Mouse (Mus musculus) heart, postnatal 0 days (tissue): ENCODE measurements around the gene F2rl2. TPM values are rescaled to one million over a fixed set of nuclear protein-coding genes. Genes with fewer than 3 reads are reported as not detected.

Experiments used
- ATAC-seq: fragments of 200-750 bp; cut with Nextera tagmentation; 2 replicates; pipeline ENCODE4 v1.8.0; 2017; ENCODE audit warnings: low read depth, moderate number of reproducible peaks, moderate library complexity; ENCODE audit not compliant: insufficient read depth
- DNase-seq: peaks from one replicate; pipeline ENCODE4 v3.0.0-alpha.2; 2016; ENCODE audit warnings: low spot score
- H3K27ac ChIP-seq: fragments of 300-500 bp; sonication (generic); 2 replicates; pipeline ENCODE4 v1.5.1; 2014; ENCODE audit warnings: low read depth, mild to moderate bottlenecking
- H3K27me3 ChIP-seq: fragments of 300-500 bp; sonication (generic); 2 replicates; pipeline ENCODE4 v1.6.1; 2014; ENCODE audit warnings: low read length, mixed read lengths; ENCODE audit not compliant: control insufficient read depth, insufficient read depth
- H3K36me3 ChIP-seq: fragments of 300-500 bp; sonication (generic); replicated peaks from 2 replicates; pipeline ENCODE4 v1.6.1; 2014; ENCODE audit warnings: low read length, mixed read lengths; ENCODE audit not compliant: control insufficient read depth, insufficient read depth
- H3K4me1 ChIP-seq: fragments of 300-500 bp; sonication (generic); 2 replicates; pipeline ENCODE4 v1.6.1; 2014; ENCODE audit warnings: antibody characterized with exemption; ENCODE audit not compliant: control insufficient read depth, insufficient read depth
- H3K4me2 ChIP-seq: fragments of 300-500 bp; sonication (generic); 2 replicates; pipeline ENCODE4 v1.6.1; 2014; ENCODE audit warnings: low read depth, mild to moderate bottlenecking, low read length, moderate library complexity
- H3K4me3 ChIP-seq: fragments of 300-500 bp; sonication (generic); 2 replicates; pipeline ENCODE4 v1.5.1; 2014; ENCODE audit warnings: low read depth, low read length
- H3K9ac ChIP-seq: fragments of 300-500 bp; sonication (generic); replicated peaks from 2 replicates; pipeline ENCODE4 v1.6.1; 2014; ENCODE audit warnings: low read depth, low read length, mixed read lengths
- H3K9me3 ChIP-seq: fragments of 300-500 bp; sonication (generic); replicated peaks from 2 replicates; pipeline ENCODE4 v1.6.1; 2016; ENCODE audit warnings: low read length; ENCODE audit not compliant: control insufficient read depth
- CTCF ChIP-seq: IDR thresholded peaks from 2 replicates; pipeline ENCODE4 v1.5.1; 2016; ENCODE audit warnings: antibody characterized with exemption, control low read depth, low read depth
- EP300 ChIP-seq: IDR thresholded peaks from 2 replicates; pipeline ENCODE4 v1.6.1; 2016; ENCODE audit warnings: antibody characterized with exemption, low read depth
- WGBS: fragments of 180-500 bp; shearing (Covaris S2); extraction: QIAGEN DNeasy Blood & Tissue Kit; methylation state at CpG from one replicate; pipeline ENCODE4 v1.1.7; 2014; 5-methylcytosine and 5-hydroxymethylcytosine counted together
- polyA plus RNA-seq: library from polyadenylated mRNA; unstranded; fragments of >200 nt; fragmentation: Nextera tagmentation; extraction: Ambion mirVana; gene quantifications from 2 replicates; pipeline ENCODE4 v1.2.1, GENCODE M21; 2015
- total RNA-seq: library from RNA; depleted of rRNA; stranded (reverse); fragments of >200 nt; gene quantifications from 2 replicates; pipeline ENCODE4 v1.2.3, GENCODE M21; 2014; ENCODE audit warnings: low replicate concordance; rRNA removed

F2rl2 gene
- total and polyA plus RNA-seq, 2 experiments from 2014 or later, result 0.05 TPM; not detected in 1

- no peak for TF ChIP-seq EP300
- TF ChIP-seq CTCF, result no peak
- DNase-seq, result no peak
- ATAC-seq, result no peak
- H3K27ac ChIP-seq, result no peak overlapping the region
- no peak overlapping the region for H3K9ac ChIP-seq
- no peaks in the 10 kb centered on the region for H3K4me1 ChIP-seq
- no peaks in the 10 kb centered on the region for H3K27me3 ChIP-seq
- no peaks in the 10 kb centered on the region for H3K9me3 ChIP-seq
- no peak overlapping the region for H3K4me3 ChIP-seq
- 78% methylated on average over 9 of the region's 9 CpGs for WGBS
- H3K4me2 ChIP-seq, result no peak overlapping the region
- no peaks in the 10 kb centered on the region for H3K36me3 ChIP-seq
These were observed 46.3 kb downstream of the F2rl2 start for GRCm38 (mm10) chr13:95742881-95743466.

- ATAC-seq (no peak), DNase-seq (no peak)
- Histone ChIP-seq H3K27me3 (no peaks in the 10 kb centered on the region), H3K4me2 (no peak overlapping the region), H3K9me3 (no peaks in the 10 kb centered on the region), H3K4me3 (no peak overlapping the region), H3K27ac (no peak overlapping the region), H3K4me1 (no peaks in the 10 kb centered on the region), H3K36me3 (no peaks in the 10 kb centered on the region), H3K9ac (no peak overlapping the region)
- WGBS, result 74% methylated on average over 4 of the region's 4 CpGs
- TF ChIP-seq EP300 (no peak), CTCF (no peak)
These were observed 48.8 kb downstream of the F2rl2 start for GRCm38 (mm10) chr13:95745451-95745850.

- Histone ChIP-seq H3K9me3 (no peaks in the 10 kb centered on the region), H3K27me3 (no peaks in the 10 kb centered on the region), H3K27ac (no peak overlapping the region), H3K4me2 (no peak overlapping the region), H3K36me3 (no peaks in the 10 kb centered on the region), H3K9ac (no peak overlapping the region), H3K4me1 (no peaks in the 10 kb centered on the region), H3K4me3 (no peak overlapping the region)
- TF ChIP-seq EP300 (no peak), CTCF (peak; percentile 77)
- WGBS, result 10% methylated on average over 6 of the region's 6 CpGs
- peak; percentile 36 for DNase-seq
- ATAC-seq, result peak; percentile 63; the same call in 1 of the 2 replicates
These were observed 49.9 kb downstream of the F2rl2 start for GRCm38 (mm10) chr13:95746509-95746908.

GRCm38 (mm10) chr13:95747101-95747500 lies 50.4 kb downstream of the F2rl2 start:
- ATAC-seq (no peak), DNase-seq (no peak)
- Histone ChIP-seq H3K4me3 (no peak overlapping the region), H3K4me2 (no peak overlapping the region), H3K9ac (no peak overlapping the region), H3K27ac (no peak overlapping the region), H3K4me1 (no peaks in the 10 kb centered on the region), H3K36me3 (no peaks in the 10 kb centered on the region), H3K9me3 (no peaks in the 10 kb centered on the region), H3K27me3 (no peaks in the 10 kb centered on the region)
- WGBS, result 77% methylated on average over 7 of the region's 7 CpGs
- no peak for TF ChIP-seq EP300
- no peak for TF ChIP-seq CTCF

GRCm38 (mm10) chr13:95747541-95747940 lies 50.9 kb downstream of the F2rl2 start:
- Histone ChIP-seq H3K27me3 (no peaks in the 10 kb centered on the region), H3K4me2 (no peak overlapping the region), H3K36me3 (no peaks in the 10 kb centered on the region), H3K9me3 (no peaks in the 10 kb centered on the region), H3K9ac (no peak overlapping the region), H3K4me3 (no peak overlapping the region), H3K4me1 (no peaks in the 10 kb centered on the region), H3K27ac (no peak overlapping the region)
- WGBS, result 47% methylated on average over 11 of the region's 11 CpGs
- TF ChIP-seq CTCF (no peak), EP300 (no peak)
- ATAC-seq, result no peak
- DNase-seq, result no peak

Other genes with a start within 250 kb of the F2rl2 start
- gene S100z, start 218.1 kb upstream of the F2rl2 start, total RNA-seq, result not detected in 2 replicates
- gene S100z, start 218.1 kb upstream of the F2rl2 start, polyA plus RNA-seq, result not detected in 2 replicates
- gene F2rl1, start 171.6 kb upstream of the F2rl2 start, total RNA-seq, result 0.95 and 2.3 TPM in 2 replicates
- gene F2rl1, start 171.6 kb upstream of the F2rl2 start, polyA plus RNA-seq, result 0.21 and 0.25 TPM in 2 replicates
- 105 and 161 TPM in 2 replicates for gene F2r, start 78.4 kb upstream of the F2rl2 start, total RNA-seq
- 62.1 and 63.9 TPM in 2 replicates for gene F2r, start 78.4 kb upstream of the F2rl2 start, polyA plus RNA-seq
- gene Iqgap2, start 195.1 kb downstream of the F2rl2 start, total RNA-seq, result 1.3 and 2.0 TPM in 2 replicates
- 0.83 and 1.0 TPM in 2 replicates for gene Iqgap2, start 195.1 kb downstream of the F2rl2 start, polyA plus RNA-seq